Mouse (Mus musculus): ENCODE measurements around the gene Gstk1.

Gstk1 gene

DNA sequence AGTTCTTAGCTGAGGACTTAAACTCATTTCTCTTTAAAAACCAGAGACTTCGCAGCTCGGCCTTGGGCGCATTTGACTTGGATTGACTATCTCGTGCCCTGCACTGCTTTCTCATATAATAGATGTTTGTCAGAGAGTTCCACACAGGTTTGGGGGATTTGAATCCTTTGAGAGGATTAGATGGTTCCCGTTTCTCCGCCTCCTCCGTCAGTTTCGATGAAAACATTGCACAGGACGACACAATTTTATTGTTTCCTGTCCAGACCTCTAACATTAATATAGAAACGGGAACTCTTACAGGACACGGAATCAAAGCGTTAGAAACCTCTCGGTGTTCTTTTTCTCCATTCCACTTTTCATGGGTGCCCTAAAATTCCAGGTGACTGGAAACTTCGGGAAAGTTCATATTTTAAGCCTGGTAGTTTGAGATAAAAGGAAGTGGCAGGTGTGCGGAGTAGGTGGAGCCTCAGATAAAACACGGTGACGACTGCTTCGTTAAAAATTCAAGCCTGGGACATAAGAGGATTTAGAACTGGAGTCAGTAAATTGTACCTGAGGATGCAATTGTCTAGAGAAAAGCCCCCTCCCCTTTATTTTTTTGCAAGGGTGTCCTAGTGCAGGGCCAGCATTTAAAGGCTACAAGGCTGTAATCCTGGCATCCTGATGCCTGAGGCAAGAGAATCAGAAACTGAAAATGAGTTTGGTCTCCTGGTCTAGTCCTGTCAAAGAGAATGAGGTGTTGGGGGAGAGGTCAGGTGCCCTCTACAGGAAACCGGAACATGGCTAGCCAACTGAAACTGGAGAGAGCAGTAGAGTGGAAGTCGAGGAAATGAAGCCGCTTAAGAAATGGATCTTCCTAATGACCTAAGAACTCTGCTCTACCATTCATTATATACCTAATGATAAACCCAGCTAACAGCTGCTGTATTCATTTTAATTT lies 19.9 kb downstream of the Gstk1 start:
- no peak for DNase-seq (ENCODE audit: low spot score in 2 of 2)

DNA sequence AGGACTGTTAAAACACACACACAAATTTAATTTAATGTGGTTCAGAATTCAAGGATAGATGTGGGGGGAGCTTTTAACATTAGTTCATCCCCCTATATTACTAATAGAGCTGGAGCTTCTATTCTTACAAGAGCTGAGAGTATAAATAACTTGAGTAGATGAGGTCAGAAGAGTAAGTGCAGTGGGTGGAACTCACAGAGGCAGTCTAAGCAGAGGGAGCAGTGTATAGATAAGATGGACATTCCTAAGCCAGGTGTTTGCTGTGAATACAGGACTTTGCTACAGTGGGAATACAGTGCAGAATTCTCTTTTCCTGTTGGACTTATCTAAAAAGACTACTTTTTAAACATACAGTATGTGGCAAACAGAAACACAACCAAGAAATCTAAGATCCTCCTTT lies 25.1 kb downstream of the Gstk1 start:
- no peak for DNase-seq (ENCODE audit: low spot score in 2 of 2)

DNA sequence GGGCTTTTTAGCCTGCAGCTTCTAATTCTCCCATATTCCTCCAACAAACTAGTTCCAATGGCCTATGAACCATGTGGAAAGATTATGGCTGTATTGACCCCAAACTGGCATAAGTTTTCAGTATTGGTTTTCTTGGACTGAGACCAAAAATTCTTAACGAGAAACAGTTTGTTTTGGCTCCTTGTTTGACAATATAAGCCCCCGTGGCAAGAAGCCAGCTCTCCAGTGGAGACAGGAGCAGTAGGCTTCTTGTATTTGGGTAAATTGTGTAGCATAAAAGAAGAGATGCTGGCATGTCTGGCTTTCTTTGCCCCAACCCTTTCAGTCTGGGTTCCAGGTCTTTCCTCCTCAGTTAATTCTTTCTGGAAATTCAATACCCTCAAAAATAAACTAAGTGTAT lies 30.4 kb downstream of the Gstk1 start:
- no peak for DNase-seq (ENCODE audit: low spot score in 2 of 2)

DNA sequence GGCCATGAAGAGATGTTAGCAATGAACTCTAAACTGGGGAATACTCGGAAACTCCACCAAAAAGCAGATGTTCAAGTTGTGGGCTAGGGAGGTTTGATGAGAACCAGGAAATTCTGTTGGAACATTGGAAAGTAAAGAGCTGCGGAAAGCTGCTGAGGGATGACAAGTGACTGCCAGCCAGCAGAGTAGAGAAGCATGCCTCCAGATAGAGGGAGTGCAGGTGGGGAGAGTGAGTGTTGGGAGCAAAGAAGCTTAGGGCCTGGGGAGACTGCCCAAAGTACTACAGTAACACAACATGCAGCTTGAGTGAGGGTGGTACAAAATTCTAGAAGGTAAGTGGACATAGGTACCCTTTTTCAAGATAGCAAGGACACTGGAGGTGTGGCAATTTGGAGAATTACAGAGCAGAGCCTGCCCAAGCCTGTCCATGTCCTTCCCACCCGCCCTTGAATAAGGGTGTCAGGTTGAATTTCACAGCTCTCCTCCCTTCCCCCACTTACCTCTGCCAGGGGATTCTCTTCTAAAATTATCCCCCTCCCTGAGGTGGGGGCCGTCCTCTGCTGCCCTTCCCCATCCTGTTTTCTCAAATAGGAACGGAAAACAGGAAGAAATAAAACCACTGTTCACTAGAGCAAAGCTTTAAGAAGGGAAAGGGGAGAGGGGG lies 37.3 kb downstream of the Gstk1 start:
- DNase-seq (ENCODE audit: low spot score in 2 of 2), result no peak

DNA sequence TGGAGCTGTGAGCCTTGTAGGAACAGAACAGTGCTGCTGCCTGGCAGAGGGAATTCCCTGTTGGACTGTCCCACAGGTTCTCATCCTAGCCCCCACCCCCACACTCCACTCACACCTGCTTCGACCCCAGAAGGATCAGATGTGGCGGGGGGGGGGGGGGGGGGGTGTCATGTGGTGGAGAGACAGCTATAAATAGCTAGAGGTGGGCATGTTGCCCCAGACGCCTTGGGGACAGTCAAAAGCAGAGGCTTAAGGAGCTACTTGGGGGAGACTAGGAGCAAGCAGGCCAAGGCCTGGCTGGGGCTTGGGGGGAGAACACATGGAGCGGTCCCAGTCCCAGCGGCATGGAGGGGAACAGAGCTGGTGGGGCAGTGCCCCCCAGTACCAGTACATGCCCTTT lies 40.7 kb downstream of the Gstk1 start, which contains the start of gene Clcn1:
TSS of gene Clcn1 (plus strand) at position 238 of the 400 bp plus-strand sequence.
- DNase-seq (ENCODE audit: low spot score in 2 of 2), result no peak

DNA sequence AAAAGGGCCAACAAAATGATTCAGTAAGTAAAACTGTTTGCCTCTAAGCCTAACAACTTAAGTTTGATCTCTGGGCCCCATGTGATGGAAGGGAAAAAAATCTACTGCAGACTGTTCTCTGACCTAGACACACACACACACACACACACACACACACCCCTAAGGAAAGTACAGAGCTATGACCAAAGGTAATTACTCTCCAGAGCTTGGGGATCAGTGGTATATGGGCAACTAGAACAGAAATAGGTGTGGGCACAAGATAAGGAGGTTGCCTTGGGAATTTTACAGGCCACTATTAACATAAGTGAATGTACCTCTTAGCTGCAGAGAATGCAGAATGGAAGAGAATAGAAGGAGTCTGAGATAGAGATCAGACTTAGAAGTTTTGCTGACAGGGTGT lies 41.8 kb downstream of the Gstk1 start:
- no peak for DNase-seq (ENCODE audit: low spot score in 2 of 2)

DNA sequence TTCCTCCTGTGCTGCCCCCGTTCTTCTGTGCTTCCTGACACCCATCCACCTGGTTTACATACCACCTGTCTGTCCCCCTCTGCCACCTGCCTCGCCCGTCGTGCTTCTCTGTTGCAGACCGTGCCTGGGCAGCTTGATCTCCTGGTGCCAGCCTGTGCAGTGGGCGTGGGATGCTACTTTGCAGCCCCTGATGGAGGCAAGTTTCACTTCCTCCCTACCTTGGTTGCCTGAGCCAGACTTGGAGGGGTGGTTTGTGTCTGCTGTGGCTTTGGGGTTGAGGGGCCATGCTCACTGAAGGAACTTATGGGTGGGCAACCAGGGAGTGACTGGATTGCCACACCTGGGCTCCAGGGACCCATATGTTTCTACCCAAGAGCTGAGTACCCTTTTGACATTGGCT lies 47.6 kb downstream of the Gstk1 start:
- no peak for DNase-seq (ENCODE audit: low spot score in 2 of 2)

DNA sequence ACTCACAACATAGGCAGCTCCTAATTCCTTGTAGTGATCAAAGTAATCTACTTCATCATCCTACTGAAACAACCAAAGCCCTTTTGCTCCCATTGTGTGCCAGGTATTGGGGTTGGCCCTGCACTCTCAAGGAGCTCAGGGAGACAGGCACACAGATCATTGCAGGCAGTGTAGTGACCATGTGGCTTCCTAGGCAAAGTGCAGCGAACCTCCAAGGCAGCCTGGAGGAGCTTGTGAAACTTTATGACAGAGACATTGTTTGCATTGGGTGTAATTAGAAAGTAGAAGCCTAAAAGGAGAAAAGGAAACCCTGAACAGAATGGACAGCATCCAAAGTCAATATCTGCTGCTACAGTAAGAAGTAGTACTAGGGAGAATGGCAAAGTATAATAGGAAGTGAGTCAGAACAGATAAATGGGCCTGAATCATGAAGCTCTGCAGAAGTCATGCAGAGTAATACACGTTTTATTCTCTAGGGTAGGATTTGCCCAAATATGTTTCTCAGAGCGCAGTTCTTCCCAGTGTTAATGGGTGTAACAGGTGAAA lies 49.9 kb downstream of the Gstk1 start:
- no peak for DNase-seq (ENCODE audit: low spot score in 2 of 2)

DNA sequence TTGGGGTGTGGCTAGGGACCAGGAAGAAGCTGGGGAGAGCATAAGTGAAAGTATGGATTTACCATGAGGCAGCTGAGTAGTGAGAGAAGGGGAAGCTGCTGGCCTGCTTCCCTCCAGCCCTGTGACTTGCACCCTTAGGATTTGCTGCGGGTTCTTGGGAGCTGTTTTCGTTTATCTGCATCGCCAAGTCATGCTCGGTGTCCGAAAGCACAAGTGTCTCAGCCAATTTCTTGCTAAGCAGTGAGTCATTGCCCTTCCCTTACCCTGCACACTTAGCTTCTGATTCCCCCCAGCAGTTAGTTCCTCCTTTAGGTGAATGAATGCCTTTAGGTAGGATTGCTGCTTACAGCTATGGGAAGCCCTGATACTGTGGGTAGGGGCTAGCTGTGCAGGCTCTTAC lies 53.6 kb downstream of the Gstk1 start:
- no peak for DNase-seq (ENCODE audit: low spot score in 2 of 2)

All from urinary bladder, adult 18-20 months (tissue).